Mouse (Mus musculus): ENCODE data around the gene Prpsap2.

Gene Prpsap2

DNA sequence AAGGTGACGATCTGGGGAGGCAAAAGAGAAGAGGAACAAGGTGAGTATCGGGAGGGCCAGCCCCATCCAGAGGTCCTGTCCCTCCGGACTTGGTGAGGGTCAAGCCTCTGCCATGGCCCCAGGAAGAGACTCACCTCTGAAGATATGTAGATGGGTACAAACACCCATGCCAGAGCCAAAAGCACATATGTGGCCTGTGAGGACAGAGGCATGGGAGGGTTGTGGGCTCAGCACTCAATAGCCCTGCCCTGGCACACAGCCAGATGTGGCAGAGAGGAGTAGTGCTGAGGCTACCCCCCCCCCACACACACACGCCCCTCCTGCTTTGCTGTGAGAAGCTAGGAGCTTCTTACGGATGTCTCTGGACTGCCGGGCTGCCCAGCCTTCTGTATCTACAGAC, 46.8 kb downstream of the Prpsap2 start:
- no peak for DNase-seq (ENCODE audit: low spot score in 2 of 2)

DNA sequence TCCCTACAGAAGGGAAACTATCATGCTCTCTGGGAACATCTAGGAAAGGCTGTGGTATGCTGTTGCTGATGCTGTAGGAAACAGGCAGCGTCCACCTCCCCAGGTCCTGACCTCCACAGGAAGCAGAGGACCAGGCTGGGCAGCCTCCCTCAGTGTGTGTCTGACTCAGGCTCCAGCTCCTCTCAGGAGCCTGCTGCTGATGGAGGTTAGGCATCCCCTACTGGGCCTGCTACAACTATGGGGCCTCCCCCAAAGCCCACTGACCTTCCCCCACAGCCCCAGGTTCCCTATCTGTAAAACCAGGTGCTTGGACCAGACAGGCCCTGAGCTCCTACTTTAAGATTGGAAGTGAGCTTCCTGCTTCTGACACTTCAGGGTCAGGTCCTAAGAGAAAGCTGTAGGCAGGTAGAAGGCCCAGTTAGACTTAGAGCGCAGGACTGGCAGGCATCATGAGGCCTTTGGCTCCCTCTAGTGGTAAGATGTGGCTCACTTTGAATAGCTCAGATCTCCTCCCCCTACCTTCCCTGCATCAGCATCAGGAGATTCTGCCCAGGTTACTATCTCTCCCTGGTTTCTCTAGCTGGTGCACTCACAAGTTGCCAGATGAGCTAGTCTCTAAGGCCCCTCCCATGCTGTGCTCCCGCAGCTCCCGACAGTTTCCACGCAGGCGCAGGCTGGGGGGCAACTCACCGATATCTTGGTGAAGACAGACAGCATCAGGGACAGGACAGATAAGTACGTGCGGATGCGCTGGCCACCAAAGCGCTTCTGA, 47.4 kb downstream of the Prpsap2 start:
- DNase-seq (ENCODE audit: low spot score in 2 of 2), result peak in 1 of 2 experiments; percentile 50

DNA sequence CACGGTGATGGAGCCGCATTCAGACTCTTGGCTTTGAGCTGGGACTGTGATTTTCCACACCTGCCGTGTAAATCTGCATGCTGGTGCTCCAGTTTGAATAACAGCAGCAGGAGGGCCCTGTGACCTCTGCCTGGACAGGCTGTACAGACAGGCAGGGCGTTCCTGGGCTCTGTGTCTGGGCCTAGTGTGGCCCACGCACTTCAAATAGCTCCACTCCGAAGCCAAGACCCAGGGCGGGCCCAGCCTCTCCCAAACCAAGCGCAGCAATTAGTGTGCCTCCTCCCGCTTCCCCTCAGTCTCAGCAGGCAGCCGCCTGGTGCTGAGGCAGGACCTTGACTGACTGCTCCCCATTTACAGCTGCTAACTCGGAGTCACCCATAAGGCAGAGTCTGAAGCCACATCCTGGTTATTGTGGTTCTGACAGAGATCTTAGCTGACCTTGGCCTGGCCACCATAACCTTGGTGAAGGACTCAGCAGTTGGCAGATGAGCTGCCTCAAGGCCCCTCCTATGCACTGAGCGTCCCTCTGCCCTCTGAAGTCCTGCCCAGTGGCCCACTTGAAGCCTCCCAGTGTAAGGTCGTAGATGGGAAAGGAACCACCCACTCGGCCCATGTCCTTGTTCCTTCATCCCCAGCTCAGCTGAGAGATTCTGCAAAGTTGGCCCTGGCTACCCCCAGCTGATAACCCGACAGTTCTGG, 48.6 kb downstream of the Prpsap2 start:
- peak in 1 of 2 experiments; percentile 59 for DNase-seq (ENCODE audit: low spot score in 2 of 2)

- no peak for DNase-seq (ENCODE audit: low spot score in 2 of 2)
These were observed 53.0 kb downstream of the Prpsap2 start for GRCm38 (mm10) chr11:61708928-61709327.

DNA sequence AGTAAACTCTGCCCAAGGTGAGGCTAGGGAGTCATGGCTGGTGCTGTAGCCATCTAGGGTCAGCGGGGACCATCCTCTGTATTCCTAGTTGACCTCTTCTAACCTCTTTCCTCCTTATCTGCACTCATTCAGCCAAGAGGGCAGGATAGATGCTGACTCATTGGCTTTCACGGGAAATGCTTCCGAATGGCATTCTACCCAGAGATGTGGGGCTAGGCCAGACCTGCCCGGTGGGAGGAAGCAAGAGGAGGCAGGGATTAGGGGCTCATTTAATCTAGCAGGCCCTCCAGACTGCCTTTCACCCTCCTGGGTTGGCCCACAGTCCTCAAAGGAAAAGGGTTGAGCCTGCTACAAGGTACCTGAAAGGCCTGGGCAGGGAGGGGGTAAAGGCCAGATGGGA, 55.7 kb downstream of the Prpsap2 start:
- no peak for DNase-seq (ENCODE audit: low spot score in 2 of 2)

DNA sequence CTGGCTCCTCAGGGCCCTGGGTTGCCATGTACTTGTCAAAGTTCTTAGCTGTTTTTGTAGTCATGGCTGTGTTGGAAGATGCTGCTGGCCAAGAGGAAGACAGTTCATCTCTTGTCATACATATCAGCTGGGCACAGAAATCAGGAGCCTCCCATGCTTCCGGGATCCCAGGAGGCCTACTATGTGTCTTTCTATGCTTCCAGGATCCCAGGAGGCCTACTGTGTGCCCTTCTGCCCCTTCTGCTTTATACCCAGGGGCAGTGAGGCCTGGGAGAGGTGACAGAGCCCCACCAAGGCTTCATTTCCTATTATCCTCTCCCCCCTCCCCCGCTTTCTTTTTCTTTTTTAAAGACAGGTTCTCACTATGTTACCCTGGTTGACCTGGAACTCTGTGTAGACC, 56.3 kb downstream of the Prpsap2 start:
- DNase-seq (ENCODE audit: low spot score in 2 of 2), result no peak

DNA sequence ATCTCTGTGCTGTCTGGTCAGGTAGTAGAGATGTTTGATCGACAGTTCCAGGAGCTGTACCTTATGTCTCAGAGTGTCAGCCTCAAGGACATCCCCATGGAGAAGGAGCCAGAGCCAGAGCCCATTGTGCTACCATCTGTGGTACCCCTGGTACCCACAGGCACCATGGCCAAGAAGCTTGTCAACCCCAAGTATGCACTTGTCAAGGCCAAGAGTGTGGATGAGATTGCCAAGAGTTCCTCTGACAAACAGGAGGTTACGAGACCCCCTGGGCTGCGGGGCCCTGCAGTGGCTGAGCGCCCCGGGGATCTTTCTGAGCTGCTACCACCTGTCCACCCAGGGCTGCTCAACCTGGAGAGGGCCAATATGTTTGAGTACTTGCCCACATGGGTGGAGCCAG, 59.4 kb downstream of the Prpsap2 start:
- no peak for DNase-seq (ENCODE audit: low spot score in 2 of 2)

DNA sequence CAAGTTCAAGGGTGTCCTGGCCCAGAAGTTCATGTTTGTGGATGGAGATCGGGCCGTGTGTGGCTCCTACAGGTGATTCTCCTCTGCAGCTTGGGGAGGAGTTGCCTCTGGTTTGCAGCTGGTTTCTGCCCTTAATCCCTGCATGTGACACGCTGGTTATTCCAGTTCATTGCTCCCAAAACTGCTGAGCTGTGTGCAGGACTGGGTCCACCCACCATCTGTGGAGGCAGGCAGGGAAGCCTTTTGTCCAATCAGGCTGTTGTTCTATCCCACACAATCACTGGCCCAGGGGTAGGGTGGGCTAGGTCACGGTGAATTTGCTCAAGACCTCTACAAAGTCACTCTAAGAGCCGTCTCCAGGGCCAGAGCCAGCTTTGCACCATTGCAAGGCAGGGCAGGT, 60.2 kb downstream of the Prpsap2 start:
- DNase-seq (ENCODE audit: low spot score in 2 of 2), result no peak

GRCm38 (mm10) chr11:61699933-61700332, 62.0 kb downstream of the Prpsap2 start:
- no peak for DNase-seq (ENCODE audit: low spot score in 2 of 2)

- DNase-seq (ENCODE audit: low spot score in 2 of 2), result no peak
These were observed 62.4 kb downstream of the Prpsap2 start for GRCm38 (mm10) chr11:61699460-61699859.

- no peak for DNase-seq (ENCODE audit: low spot score in 2 of 2)
These were observed 63.0 kb downstream of the Prpsap2 start for GRCm38 (mm10) chr11:61698852-61699251.

DNA sequence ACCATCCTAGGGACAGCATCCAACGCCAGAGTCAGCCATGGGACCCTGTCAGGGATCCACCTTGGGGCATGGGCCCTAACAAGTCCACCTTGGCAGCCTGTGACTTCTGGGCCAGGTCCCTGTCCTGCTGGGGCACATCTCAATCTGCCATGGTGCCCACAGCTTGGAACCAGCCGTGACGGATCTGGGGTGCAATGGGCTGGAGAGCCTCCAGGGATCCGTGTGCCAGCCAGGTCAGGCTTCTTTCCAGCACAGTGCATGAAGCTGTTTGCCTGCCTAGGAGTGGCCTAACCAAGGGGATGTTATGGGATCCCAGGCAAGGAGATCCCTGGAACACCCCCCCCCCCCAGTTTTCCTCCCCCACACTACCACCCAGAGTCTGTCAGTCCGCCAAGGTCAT, 68.9 kb downstream of the Prpsap2 start:
- DNase-seq (ENCODE audit: low spot score in 2 of 2), result no peak

DNA sequence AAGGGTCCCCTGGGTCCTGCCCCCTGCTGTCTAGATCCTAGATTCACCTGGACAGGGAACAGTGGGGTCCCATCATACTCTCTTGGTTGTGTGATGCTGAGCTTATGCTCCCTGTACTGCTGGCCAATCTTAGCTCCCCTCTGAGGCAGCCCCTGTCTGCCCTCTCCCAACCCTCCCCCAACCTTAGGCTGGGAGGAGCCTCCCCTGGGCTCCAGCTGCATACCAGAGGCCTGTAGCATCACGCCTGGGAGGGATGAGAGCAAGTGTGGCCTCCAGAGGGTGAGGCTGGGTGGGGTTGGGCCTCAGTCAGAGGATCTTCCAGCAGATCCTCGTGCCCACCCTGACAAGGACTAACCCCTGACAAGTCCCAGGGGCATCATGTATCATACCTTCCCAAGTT, 74.3 kb downstream of the Prpsap2 start:
- no peak for DNase-seq (ENCODE audit: low spot score in 2 of 2)

GRCm38 (mm10) chr11:61686906-61687453, 74.9 kb downstream of the Prpsap2 start:
- no peak for DNase-seq (ENCODE audit: low spot score in 2 of 2)

DNA sequence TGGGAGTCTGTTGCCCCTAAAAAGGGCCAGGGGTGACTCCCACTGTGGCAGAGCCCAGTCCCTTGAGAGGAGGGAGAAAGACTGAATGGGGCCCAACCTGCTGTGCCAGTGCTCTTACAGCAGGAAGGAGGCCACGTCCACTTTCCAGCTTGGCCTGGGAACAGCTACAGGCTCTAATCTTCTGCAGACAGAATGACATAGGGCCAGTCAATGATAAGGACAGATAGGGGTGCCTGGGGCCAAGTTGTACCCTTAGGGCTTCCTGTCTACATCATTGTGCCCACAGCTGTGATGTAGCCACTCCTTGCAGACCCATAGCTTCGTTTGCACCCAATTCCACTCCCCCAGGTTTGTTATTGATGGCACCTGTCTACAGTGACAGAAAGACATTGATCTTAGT, 75.7 kb downstream of the Prpsap2 start:
- no peak for DNase-seq (ENCODE audit: low spot score in 2 of 2)

DNA sequence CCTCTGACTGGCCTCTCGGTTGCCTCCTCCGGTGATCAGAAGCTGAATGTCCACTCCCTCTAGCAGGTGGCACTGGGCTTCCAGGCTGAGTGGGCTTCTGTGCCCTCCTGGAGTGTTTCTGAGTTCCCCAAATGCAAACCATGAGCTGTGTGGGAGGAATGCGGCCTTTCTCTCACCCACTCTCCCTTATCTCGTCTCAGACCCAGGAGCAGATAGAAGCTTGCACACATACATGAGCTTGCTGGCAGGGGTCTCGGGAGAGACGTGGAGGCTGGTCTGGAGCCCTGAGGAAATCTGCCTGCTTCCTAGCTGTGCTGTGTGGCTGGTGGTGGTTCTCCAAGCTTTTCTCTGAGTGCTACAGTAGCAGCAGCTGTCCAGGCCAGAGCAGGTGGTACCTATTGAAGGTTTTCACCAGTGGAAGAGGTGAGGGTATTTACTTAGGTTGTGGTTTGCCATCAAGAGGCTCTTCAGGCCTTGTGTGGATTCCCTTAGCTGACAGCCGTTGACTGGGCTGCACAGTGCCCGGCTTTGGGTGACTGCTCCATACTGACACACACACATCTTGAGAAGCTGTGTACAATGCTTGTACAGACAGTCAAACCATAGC, 76.7 kb downstream of the Prpsap2 start:
- DNase-seq (ENCODE audit: low spot score in 2 of 2), result no peak

- DNase-seq (ENCODE audit: low spot score in 2 of 2), result peak; percentile 64 to 70
These were observed 77.8 kb downstream of the Prpsap2 start, which contains the start of gene Fam83g for GRCm38 (mm10) chr11:61683907-61684731. Gene Fam83g, plus strand, starts transcription at chr11:61684091.

All from urinary bladder, postnatal 4 days (tissue).